Mouse (Mus musculus) midbrain, embryonic 16.5 days (tissue): ENCODE measurements at regions not wholly inside any gene's neighbourhood (a gene's known extent, or its start where the extent isn't known, plus 50 kb on each side); places are given as distances from the start of the nearest gene placed in this dataset.

Source experiments
- ATAC-seq: fragments of 200-750 bp; cut with Nextera tagmentation; 2 replicates; pipeline ENCODE4 v1.8.0; 2017; ENCODE audit warnings: moderate TSS enrichment
- H3K27ac ChIP-seq: fragments of 300-500 bp; sonication (generic); 2 replicates; pipeline ENCODE4 v1.5.1; 2014; ENCODE audit warnings: mild to moderate bottlenecking, low read length, mixed read lengths
- H3K27me3 ChIP-seq: fragments of 300-500 bp; sonication (generic); 2 replicates; pipeline ENCODE4 v1.6.1; 2014; ENCODE audit warnings: low read depth, low read length, mixed read lengths; ENCODE audit not compliant: control insufficient read depth, insufficient read depth
- H3K36me3 ChIP-seq: fragments of 300-500 bp; sonication (generic); 2 replicates; pipeline ENCODE4 v1.6.1; 2014; ENCODE audit warnings: mild to moderate bottlenecking, low read length, moderate library complexity, mixed read lengths; ENCODE audit not compliant: control insufficient read depth, insufficient read depth
- H3K4me1 ChIP-seq: fragments of 300-500 bp; sonication (generic); 2 replicates; pipeline ENCODE4 v1.6.1; 2014; ENCODE audit warnings: mild to moderate bottlenecking, low read length, mixed read lengths; ENCODE audit not compliant: control insufficient read depth, insufficient read depth
- H3K4me2 ChIP-seq: fragments of 300-500 bp; sonication (generic); 2 replicates; pipeline ENCODE4 v1.6.1; 2014; ENCODE audit warnings: mild to moderate bottlenecking, low read length, mixed read lengths
- H3K4me3 ChIP-seq: fragments of 300-500 bp; sonication (generic); 2 replicates; pipeline ENCODE4 v1.5.1; 2014; ENCODE audit warnings: low read depth, mild to moderate bottlenecking, low read length, moderate library complexity, mixed read lengths
- H3K9ac ChIP-seq: fragments of 300-500 bp; sonication (generic); 2 replicates; pipeline ENCODE4 v1.6.1; 2014; ENCODE audit warnings: low read depth, low read length, mixed read lengths
- H3K9me3 ChIP-seq: fragments of 300-500 bp; sonication (generic); replicated peaks from 2 replicates; pipeline ENCODE4 v1.6.1; 2014; ENCODE audit warnings: mild to moderate bottlenecking, low read length, mixed read lengths; ENCODE audit not compliant: control insufficient read depth, poor library complexity, severe bottlenecking
- WGBS: fragments of 180-500 bp; shearing (Covaris S2); extraction: QIAGEN DNeasy Blood & Tissue Kit; methylation state at CpG from one replicate; pipeline ENCODE4 v1.1.7; 2014; 5-methylcytosine and 5-hydroxymethylcytosine counted together

DNA sequence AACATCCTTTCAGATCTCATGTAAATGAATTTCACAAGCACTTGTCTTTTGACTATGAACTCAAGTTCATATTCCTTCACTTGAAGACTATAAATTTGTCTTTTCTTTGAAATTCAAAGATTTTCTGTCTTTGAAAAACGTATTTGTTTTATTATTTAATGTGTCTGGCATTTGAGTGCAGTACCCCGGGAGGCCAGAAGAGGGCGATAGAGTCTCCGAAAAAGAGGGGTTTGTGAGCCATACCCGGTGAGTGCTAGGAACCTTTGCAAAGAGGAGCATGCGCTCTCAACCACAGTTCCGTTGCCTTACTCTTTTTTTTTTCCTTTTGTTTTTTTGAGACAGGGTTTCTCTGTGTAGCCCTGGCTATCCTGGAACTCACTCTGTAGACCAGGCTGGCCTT, 177.6 kb upstream of the Gjb5 start:
- H3K4me2 ChIP-seq: no peak overlapping the region
- no peak overlapping the region for H3K9ac ChIP-seq
- H3K27ac ChIP-seq: no peak overlapping the region
- no peaks in the 10 kb centered on the region for H3K4me1 ChIP-seq
- no peaks in the 10 kb centered on the region for H3K9me3 ChIP-seq
- ATAC-seq: no peak
- no peak overlapping the region for H3K4me3 ChIP-seq
- WGBS: 84% methylated on average over 7 of the region's 7 CpGs
- H3K36me3 ChIP-seq: no peaks in the 10 kb centered on the region
- no peaks in the 10 kb centered on the region for H3K27me3 ChIP-seq

DNA sequence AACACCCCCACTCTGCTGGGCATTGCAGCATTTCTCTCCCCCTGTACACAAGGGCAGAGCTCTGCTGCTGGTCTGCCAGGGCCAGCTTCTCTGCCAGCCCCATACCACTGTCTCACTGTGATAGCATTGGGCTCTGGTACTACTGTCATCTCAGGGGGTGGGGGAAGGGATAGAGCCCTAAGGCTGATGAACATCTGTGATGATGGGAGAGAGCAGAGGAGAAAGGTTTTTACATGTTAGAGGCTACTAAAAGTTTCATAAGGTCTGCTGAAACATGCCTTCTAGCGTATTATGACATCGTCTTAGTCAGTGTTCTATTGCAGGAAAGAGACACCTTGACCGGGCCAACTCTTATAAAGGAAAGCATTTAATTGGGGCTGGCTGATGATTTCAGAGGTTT, 176.4 kb upstream of the Gjb5 start:
- no peaks in the 10 kb centered on the region for H3K36me3 ChIP-seq
- H3K27me3 ChIP-seq: no peaks in the 10 kb centered on the region
- H3K27ac ChIP-seq: no peak overlapping the region
- no peaks in the 10 kb centered on the region for H3K4me1 ChIP-seq
- no peak overlapping the region for H3K4me3 ChIP-seq
- 90% methylated on average over 3 of the region's 3 CpGs for WGBS
- H3K9ac ChIP-seq: no peak overlapping the region
- no peak overlapping the region for H3K4me2 ChIP-seq
- no peak for ATAC-seq
- H3K9me3 ChIP-seq: no peaks in the 10 kb centered on the region

DNA sequence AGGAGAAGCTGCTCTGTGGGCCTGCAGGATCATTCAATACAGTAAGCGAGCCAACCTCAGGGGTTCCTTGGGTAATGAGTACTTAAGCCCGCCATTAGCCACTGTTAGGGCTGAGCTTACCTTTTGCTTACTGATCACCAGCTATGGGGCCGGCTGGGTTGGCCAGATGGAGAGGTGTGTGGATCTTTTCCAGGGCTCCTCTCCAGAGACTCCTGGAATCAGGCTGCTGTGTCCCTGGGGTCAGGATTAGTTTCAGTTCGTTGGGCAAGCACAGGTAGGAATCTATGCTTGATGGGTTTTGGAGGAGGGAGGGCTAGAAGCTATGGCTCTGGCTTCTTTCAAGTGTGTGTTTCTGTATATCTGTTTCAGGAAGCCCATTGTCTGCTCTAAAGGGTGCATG, 175.7 kb upstream of the Gjb5 start:
- WGBS: 75% methylated on average over 4 of the region's 4 CpGs
- Histone ChIP-seq H3K27ac (no peak overlapping the region), H3K27me3 (no peaks in the 10 kb centered on the region), H3K4me2 (no peak overlapping the region), H3K4me1 (no peaks in the 10 kb centered on the region), H3K36me3 (no peaks in the 10 kb centered on the region), H3K9ac (no peak overlapping the region), H3K4me3 (no peak overlapping the region), H3K9me3 (no peaks in the 10 kb centered on the region)
- no peak for ATAC-seq

DNA sequence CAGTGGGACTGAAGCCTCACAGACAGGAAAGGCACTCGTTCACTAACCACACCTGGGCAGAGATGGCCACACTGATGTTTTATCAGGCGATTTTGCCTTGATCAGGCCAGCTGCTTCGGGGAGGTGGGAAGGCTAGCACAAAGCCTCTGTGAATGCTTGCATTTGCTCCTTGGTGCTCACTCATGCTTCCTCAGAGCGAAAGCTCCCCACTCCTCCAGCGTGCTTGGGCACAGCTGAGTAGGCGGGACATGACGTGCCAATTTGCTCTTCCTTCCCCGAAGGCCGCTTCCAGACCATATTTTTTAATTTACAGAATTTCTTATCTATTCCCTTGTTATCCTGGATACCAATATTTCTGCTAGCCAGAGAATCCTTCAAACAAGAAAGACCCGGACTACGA, 172.8 kb upstream of the Gjb5 start:
- Histone ChIP-seq H3K9me3 (no peaks in the 10 kb centered on the region), H3K4me2 (no peak overlapping the region), H3K27me3 (no peaks in the 10 kb centered on the region), H3K4me1 (no peaks in the 10 kb centered on the region), H3K27ac (no peak overlapping the region), H3K4me3 (no peak overlapping the region), H3K36me3 (no peaks in the 10 kb centered on the region), H3K9ac (no peak overlapping the region)
- ATAC-seq: no peak
- 76% methylated on average over 11 of the region's 11 CpGs for WGBS

DNA sequence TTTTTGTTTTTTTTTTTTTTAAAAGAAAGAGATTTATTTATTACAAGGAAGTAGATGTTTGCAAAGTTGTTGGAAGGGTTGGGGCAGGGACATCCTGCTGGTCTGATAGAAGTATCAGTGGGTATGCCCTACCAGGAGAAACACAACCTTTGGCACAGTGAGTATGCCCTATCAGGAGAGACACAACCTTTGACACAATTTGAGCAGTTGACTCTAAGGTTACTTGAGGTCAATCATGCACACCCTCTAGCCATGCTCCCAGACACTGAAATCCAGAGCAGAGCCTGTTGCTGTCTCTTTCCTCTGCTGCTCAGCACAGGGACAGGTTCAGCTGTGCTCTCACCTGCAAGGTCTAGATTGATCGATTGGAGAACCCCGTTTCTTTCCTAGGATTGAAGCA, 164.2 kb upstream of the Gjb5 start:
- no peaks in the 10 kb centered on the region for H3K9me3 ChIP-seq
- H3K4me3 ChIP-seq: no peak overlapping the region
- no peak overlapping the region for H3K4me2 ChIP-seq
- no peaks in the 10 kb centered on the region for H3K36me3 ChIP-seq
- H3K27ac ChIP-seq: no peak overlapping the region
- no peaks in the 10 kb centered on the region for H3K27me3 ChIP-seq
- no peak overlapping the region for H3K9ac ChIP-seq
- no peaks in the 10 kb centered on the region for H3K4me1 ChIP-seq
- ATAC-seq: no peak
- 97% methylated on average over 2 of the region's 2 CpGs for WGBS

DNA sequence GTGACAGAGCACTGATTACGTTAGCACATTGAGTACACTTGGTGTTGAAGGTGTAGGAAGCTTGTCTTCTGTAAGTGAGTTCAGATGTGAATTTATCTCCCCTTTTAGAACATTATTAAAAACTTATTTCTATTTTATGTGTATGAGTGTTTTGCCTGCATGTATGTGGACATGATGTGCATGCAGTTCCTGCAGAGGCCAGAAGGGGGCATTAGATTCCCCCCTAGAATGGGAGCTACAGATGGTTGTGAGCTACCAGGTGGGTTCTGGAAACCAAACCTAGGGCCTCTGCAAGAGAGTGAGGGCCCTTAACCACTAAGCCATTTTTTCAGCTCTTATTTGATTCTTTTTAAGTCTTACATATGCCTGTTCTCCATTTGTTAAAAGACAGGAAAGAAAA, 160.0 kb upstream of the Gjb5 start:
- WGBS: 90% methylated on average over 1 of the region's 1 CpGs
- H3K4me1 ChIP-seq: no peaks in the 10 kb centered on the region
- no peak overlapping the region for H3K4me2 ChIP-seq
- H3K9me3 ChIP-seq: no peaks in the 10 kb centered on the region
- no peaks in the 10 kb centered on the region for H3K36me3 ChIP-seq
- H3K27ac ChIP-seq: no peak overlapping the region
- no peak overlapping the region for H3K4me3 ChIP-seq
- no peaks in the 10 kb centered on the region for H3K27me3 ChIP-seq
- no peak overlapping the region for H3K9ac ChIP-seq
- ATAC-seq: no peak

DNA sequence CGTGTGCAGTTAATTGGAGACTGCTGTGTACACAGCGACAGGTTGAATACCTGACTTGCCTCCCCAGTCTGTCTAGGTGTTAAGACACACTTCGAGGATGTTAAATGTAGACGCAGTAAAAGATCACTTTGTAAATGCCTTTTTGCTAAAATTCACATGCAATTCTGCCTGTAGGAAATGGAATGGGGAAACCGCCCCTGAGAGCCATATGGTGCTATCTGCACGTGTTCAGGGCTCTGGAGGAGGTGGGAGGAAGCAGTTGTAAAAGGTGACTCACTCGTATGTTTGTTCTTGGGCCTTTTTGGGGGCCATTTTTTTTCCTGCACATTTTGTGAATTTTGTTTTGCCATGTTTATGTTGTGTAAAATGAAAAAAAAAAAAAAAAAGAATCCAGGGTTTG, 159.6 kb upstream of the Gjb5 start:
- Histone ChIP-seq H3K36me3 (no peaks in the 10 kb centered on the region), H3K4me3 (no peak overlapping the region), H3K27me3 (no peaks in the 10 kb centered on the region), H3K9ac (no peak overlapping the region), H3K9me3 (no peaks in the 10 kb centered on the region), H3K4me2 (no peak overlapping the region), H3K4me1 (no peaks in the 10 kb centered on the region), H3K27ac (no peak overlapping the region)
- ATAC-seq: no peak
- WGBS: 89% methylated on average over 7 of the region's 7 CpGs

DNA sequence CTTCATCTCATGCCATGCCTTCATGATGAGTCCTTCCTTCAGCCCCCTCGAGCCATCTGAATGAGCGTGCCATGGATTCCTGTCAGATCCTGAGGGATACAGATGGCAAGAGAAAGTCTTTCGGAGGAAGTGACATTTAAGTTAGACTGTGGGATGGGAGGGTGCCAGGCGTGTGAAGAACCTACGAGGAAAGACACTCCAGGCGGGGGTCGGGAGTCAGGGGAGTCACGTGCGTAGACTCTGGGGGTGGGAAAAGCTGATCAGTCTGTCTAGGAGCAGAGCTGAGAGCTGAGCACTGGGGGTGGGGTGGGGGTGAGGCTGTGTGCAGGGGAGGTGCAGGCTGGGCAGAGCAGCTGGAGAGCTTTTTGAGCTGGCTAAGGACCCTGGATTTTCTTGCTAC, 152.0 kb upstream of the Gjb5 start:
- Histone ChIP-seq H3K4me2 (no peak overlapping the region), H3K9ac (no peak overlapping the region), H3K9me3 (no peaks in the 10 kb centered on the region), H3K36me3 (no peaks in the 10 kb centered on the region), H3K4me1 (no peaks in the 10 kb centered on the region), H3K27me3 (no peaks in the 10 kb centered on the region), H3K4me3 (no peak overlapping the region), H3K27ac (no peak overlapping the region)
- ATAC-seq: no peak
- 84% methylated on average over 9 of the region's 9 CpGs for WGBS

DNA sequence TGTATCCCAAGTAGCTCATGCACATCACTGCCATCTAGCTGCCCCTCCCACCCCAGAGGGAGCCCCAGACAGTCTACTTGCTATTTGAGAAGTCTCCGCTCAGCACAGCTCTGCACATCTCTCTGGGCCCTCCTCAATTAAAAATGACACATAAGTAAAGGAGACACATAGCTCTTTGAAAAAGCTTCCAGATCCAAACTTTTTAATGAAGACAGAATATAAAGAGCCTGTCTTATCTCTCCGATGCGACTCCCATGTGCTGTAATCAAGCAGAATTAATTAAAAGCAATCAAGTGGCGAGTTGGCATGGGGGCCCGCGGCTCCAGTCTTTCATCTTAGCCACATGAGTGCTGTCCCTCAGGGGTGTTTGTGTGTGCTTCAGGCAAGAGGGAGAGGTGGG, 144.6 kb upstream of the Gjb5 start:
- 57% methylated on average over 6 of the region's 6 CpGs for WGBS
- Histone ChIP-seq H3K9ac (no peak overlapping the region), H3K4me1 (no peaks in the 10 kb centered on the region), H3K27ac (no peak overlapping the region), H3K9me3 (no peaks in the 10 kb centered on the region), H3K27me3 (no peaks in the 10 kb centered on the region), H3K4me2 (no peak overlapping the region), H3K4me3 (no peak overlapping the region), H3K36me3 (no peaks in the 10 kb centered on the region)
- no peak for ATAC-seq

DNA sequence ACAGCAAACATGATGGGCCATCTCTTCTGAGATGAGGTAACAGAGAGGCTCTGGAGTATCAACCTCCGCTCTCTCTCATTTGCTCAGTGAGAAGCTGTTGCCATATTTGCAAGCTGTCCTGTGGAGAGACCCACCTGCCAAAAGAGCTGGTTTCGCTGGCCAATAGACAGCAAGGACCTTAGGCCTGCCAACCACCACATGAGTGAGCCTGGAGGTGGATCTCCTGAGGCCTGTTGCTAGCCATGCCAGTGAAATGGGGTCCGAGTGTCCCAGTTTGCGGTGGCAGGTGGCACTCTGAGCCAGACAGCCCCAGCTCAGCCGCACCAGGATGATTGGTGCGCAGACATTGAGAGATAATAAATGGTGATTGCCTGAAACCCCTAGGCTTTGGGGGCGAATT, 143.9 kb upstream of the Gjb5 start:
- no peaks in the 10 kb centered on the region for H3K4me1 ChIP-seq
- WGBS: 89% methylated on average over 7 of the region's 7 CpGs
- H3K9ac ChIP-seq: no peak overlapping the region
- H3K4me2 ChIP-seq: no peak overlapping the region
- no peaks in the 10 kb centered on the region for H3K36me3 ChIP-seq
- H3K27ac ChIP-seq: no peak overlapping the region
- H3K4me3 ChIP-seq: no peak overlapping the region
- ATAC-seq: no peak
- no peaks in the 10 kb centered on the region for H3K9me3 ChIP-seq
- no peaks in the 10 kb centered on the region for H3K27me3 ChIP-seq
